Mouse (Mus musculus) testis, adult 2 months (tissue): Measurements from ENCODE around the gene Mfsd4b1.

ENCODE experiments used
- CTCF ChIP-seq: fragments of 200-500 bp; IDR thresholded peaks from 2 replicates; pipeline ENCODE4 v1.5.1; 2012; ENCODE audit warnings: low read depth, mild to moderate bottlenecking, inconsistent platforms, low read length, moderate library complexity; ENCODE audit not compliant: control insufficient read depth, insufficient read depth, insufficient replicate concordance
- POLR2A ChIP-seq: fragments of 200-500 bp; IDR thresholded peaks from 2 replicates; pipeline ENCODE4 v1.6.1; 2012; ENCODE audit warnings: low read depth, mild to moderate bottlenecking, inconsistent platforms, low read length, moderate library complexity; ENCODE audit not compliant: control insufficient read depth

DNA sequence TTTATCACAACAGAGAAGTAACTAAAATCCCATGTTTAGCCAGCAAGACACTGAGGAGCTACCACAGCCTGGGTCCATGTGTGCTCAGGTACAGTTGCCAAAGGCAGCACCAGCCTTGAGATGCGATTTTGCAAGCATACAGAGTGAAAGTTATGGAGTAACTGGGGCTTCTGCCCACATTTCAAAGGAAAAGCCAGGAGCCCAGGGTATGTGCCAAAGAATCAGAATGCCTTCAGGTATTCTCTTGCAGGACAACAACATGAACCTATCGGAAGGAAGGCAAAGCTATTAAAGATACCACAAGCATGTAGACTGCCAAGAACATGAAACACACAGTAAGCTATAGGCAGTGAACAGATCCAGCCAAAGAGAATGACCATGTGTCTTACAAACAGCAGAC lies 24.3 kb downstream of the Mfsd4b1 start:
- TF ChIP-seq CTCF (no peak), POLR2A (no peak)
